Mouse (Mus musculus): Measurements from ENCODE around the gene Cdnf. TPM values are rescaled to one million over a fixed set of nuclear protein-coding genes. Genes with fewer than 3 reads are reported as not detected.

Gene Cdnf
- polyA plus RNA-seq, 2 experiments: 0.08 to 0.34 TPM

- WGBS: 80% methylated on average over 3 of the region's 3 CpGs
- ATAC-seq (ENCODE audit: low FRiP score, low read depth): no peak
Observed at GRCm38 (mm10) chr2:3480239-3480638, 32.6 kb upstream of the Cdnf start.

DNA sequence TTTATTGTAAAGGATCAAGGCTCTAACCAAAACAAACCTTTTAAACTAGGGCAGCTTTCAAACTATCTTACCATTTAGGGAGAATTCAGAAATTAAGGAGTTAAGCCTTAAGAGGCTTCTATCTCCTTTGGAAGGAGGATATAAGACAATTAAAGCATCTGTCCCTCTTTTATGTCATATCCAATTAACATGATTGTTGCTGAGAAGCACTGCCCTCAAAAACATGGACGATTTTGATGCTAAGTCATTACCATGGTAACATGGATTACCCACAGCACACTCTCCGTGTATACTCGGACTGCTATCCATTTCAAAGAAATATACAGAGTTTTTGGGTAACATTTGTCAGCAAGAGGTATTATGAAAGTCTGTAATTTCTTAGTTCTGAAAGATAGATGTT is 23.0 kb upstream of the Cdnf start:
- TF ChIP-seq POLR2A (IDR thresholded peaks at IDR 0.05; ENCODE audit: borderline replicate concordance, extremely low read depth, insufficient read depth, insufficient read length): no peak
- ATAC-seq (ENCODE audit: low FRiP score, low read depth) (no peak), DNase-seq (ENCODE audit: low spot score) (no peak)
- H3K9me3 ChIP-seq (ENCODE audit: control insufficient read depth, low read length): no peaks in the 10 kb centered on the region
- no peak overlapping the region for H3K9ac ChIP-seq (ENCODE audit: low read depth, low read length, severe bottlenecking)
- no peaks in the 10 kb centered on the region for H3K27me3 ChIP-seq (ENCODE audit: control insufficient read depth, insufficient read depth, low read length)
- H3K4me1 ChIP-seq (ENCODE audit: control insufficient read depth, insufficient read depth, low read length): no peaks in the 10 kb centered on the region
- WGBS: 85% methylated on average over 3 of the region's 3 CpGs
- peaks cover 52% of the 10 kb centered on the region for H3K36me3 ChIP-seq (ENCODE audit: control insufficient read depth, insufficient read depth, low read length)
- no peak overlapping the region for H3K4me2 ChIP-seq (replicated peaks; ENCODE audit: low read depth, low read length, severe bottlenecking)
- no peak overlapping the region for H3K4me3 ChIP-seq (replicated peaks; ENCODE audit: low read length)
- no peak overlapping the region for H3K27ac ChIP-seq (replicated peaks; ENCODE audit: low read depth, low read length)

More at GRCm38 (mm10) chr2:3480239-3480638, 32.6 kb upstream of the Cdnf start:
- no peaks in the 10 kb centered on the region for H3K36me3 ChIP-seq (ENCODE audit: control insufficient read depth, insufficient read depth, low read length)
- 0 out of 2 replicates have a peak, but pooled peaks cover 3% of the 10 kb centered on the region for H3K4me1 ChIP-seq (ENCODE audit: control insufficient read depth, insufficient read depth, low read length)
- no peak overlapping the region for H3K4me2 ChIP-seq (replicated peaks; ENCODE audit: low read depth, low read length, severe bottlenecking)
- no peak overlapping the region for H3K27ac ChIP-seq (replicated peaks; ENCODE audit: low read depth, low read length)
- DNase-seq (ENCODE audit: low spot score): no peak
- TF ChIP-seq POLR2A (IDR thresholded peaks at IDR 0.05; ENCODE audit: borderline replicate concordance, extremely low read depth, insufficient read depth, insufficient read length): no peak
- H3K4me3 ChIP-seq (replicated peaks; ENCODE audit: low read length): no peak overlapping the region
- H3K9me3 ChIP-seq (ENCODE audit: control insufficient read depth, low read length): no peaks in the 10 kb centered on the region
- H3K9ac ChIP-seq (ENCODE audit: low read depth, low read length, severe bottlenecking): no peak overlapping the region
- no peaks in the 10 kb centered on the region for H3K27me3 ChIP-seq (ENCODE audit: control insufficient read depth, insufficient read depth, low read length)

DNA sequence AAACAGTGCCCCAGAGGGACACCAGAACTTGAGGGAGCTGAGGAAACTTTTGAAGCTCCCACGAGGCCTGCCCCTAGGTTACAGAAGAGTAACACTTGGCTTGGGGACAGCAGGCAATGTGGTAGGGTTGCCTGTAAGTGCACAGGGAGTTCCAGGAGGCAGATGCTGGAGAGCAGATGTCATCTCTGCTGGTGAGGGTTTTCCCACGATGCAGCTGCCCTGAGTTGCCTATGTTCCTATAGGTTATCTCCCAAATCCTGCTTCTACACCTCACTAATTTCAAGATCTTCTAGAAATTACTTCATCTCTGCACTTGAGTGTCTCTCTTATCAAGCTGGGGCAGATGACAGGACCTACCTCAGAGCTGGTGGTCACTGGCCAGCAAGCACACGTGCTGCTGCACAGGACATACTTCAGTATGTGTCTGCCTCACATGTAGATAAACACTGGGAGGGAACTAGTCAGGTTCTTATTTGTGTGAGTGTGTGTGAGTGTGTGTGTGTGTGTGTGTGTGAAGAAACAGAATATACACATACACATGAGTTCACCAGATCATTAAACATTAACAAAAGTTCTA is 18.9 kb upstream of the Cdnf start:
- Histone ChIP-seq H3K4me1 (ENCODE audit: control insufficient read depth, insufficient read depth, low read length) (no peaks in the 10 kb centered on the region), H3K4me2 (replicated peaks; ENCODE audit: low read depth, low read length, severe bottlenecking) (no peak overlapping the region), H3K27ac (replicated peaks; ENCODE audit: low read depth, low read length) (no peak overlapping the region), H3K36me3 (ENCODE audit: control insufficient read depth, insufficient read depth, low read length) (peaks cover 82% of the 10 kb centered on the region), H3K9ac (ENCODE audit: low read depth, low read length, severe bottlenecking) (no peak overlapping the region), H3K27me3 (ENCODE audit: control insufficient read depth, insufficient read depth, low read length) (no peaks in the 10 kb centered on the region), H3K9me3 (ENCODE audit: control insufficient read depth, low read length) (no peaks in the 10 kb centered on the region), H3K4me3 (replicated peaks; ENCODE audit: low read length) (no peak overlapping the region)
- ATAC-seq (ENCODE audit: low FRiP score, low read depth) (no peak), DNase-seq (ENCODE audit: low spot score) (no peak)
- 95% methylated on average over 3 of the region's 3 CpGs for WGBS
- TF ChIP-seq POLR2A (IDR thresholded peaks at IDR 0.05; ENCODE audit: borderline replicate concordance, extremely low read depth, insufficient read depth, insufficient read length): no peak

DNA sequence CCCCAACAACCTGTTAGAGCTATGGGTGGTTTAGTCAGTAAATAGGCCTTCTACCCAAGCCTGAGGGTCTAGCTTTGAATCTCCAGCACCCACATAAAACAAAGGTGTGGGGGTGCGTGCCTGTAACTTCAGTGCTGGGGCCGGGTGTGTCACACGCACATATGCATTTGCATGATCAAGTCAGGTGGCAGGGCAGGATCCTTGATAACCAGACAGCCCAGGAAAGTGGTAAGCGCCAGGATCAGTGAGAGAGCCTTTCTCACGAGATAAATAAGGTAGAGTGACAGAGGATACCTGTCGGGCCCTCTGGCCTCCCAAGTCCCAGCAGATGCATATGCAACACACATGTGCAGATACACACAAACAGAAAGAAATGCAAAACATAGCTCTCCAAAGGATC is 13.3 kb upstream of the Cdnf start:
- WGBS: 93% methylated on average over 6 of the region's 6 CpGs
- DNase-seq (ENCODE audit: low spot score): no peak
- no peaks in the 10 kb centered on the region for H3K4me1 ChIP-seq (ENCODE audit: control insufficient read depth, insufficient read depth, low read length)
- H3K4me2 ChIP-seq (replicated peaks; ENCODE audit: low read depth, low read length, severe bottlenecking): no peak overlapping the region
- no peak overlapping the region for H3K4me3 ChIP-seq (replicated peaks; ENCODE audit: low read length)
- ATAC-seq (ENCODE audit: low FRiP score, low read depth): no peak
- H3K27me3 ChIP-seq (ENCODE audit: control insufficient read depth, insufficient read depth, low read length): no peaks in the 10 kb centered on the region
- H3K9me3 ChIP-seq (ENCODE audit: control insufficient read depth, low read length): no peaks in the 10 kb centered on the region
- H3K27ac ChIP-seq (replicated peaks; ENCODE audit: low read depth, low read length): no peak overlapping the region
- H3K36me3 ChIP-seq (ENCODE audit: control insufficient read depth, insufficient read depth, low read length): peaks cover 63% of the 10 kb centered on the region
- no peak for TF ChIP-seq POLR2A (IDR thresholded peaks at IDR 0.05; ENCODE audit: borderline replicate concordance, extremely low read depth, insufficient read depth, insufficient read length)
- no peak overlapping the region for H3K9ac ChIP-seq (ENCODE audit: low read depth, low read length, severe bottlenecking)

DNA sequence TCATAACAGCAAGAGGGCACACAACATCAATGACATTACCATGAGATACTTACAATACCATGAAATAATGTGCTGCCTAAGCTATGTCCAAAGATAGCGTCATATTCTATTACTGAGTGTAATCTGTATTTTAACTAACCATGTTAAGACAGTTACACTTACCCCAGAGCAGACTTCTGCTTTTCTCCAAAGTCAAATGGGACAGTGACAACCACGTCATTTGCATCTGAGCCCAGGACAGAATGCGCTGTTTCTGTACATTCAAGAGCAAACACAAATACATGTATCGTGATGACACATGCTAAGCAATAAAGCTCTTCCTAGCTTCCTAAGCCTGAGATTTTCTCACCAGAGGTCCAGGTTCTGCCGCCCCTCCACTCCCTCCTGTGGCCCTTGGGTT is 11.9 kb upstream of the Cdnf start:
- Histone ChIP-seq H3K27me3 (ENCODE audit: control insufficient read depth, insufficient read depth, low read length) (no peaks in the 10 kb centered on the region), H3K36me3 (ENCODE audit: control insufficient read depth, insufficient read depth, low read length) (peaks cover 61% of the 10 kb centered on the region), H3K27ac (replicated peaks; ENCODE audit: low read depth, low read length) (no peak overlapping the region), H3K4me3 (replicated peaks; ENCODE audit: low read length) (no peak overlapping the region), H3K4me2 (replicated peaks; ENCODE audit: low read depth, low read length, severe bottlenecking) (no peak overlapping the region), H3K9ac (ENCODE audit: low read depth, low read length, severe bottlenecking) (no peak overlapping the region), H3K4me1 (ENCODE audit: control insufficient read depth, insufficient read depth, low read length) (no peaks in the 10 kb centered on the region), H3K9me3 (ENCODE audit: control insufficient read depth, low read length) (no peaks in the 10 kb centered on the region)
- DNase-seq (ENCODE audit: low spot score): no peak
- ATAC-seq (ENCODE audit: low FRiP score, low read depth): no peak
- no peak for TF ChIP-seq POLR2A (IDR thresholded peaks at IDR 0.05; ENCODE audit: borderline replicate concordance, extremely low read depth, insufficient read depth, insufficient read length)
- WGBS: 94% methylated on average over 5 of the region's 5 CpGs
